Mouse (Mus musculus) embryonic fibroblast, embryonic 13.5 days (primary cell): ENCODE results near the gene Chst3.

Experiments
- CTCF ChIP-seq: IDR thresholded peaks from 2 replicates; pipeline ENCODE4 v1.5.1; 2011; ENCODE audit warnings: mild to moderate bottlenecking, control low read depth, low read length, moderate library complexity, borderline replicate concordance; ENCODE audit not compliant: insufficient read depth
- POLR2A ChIP-seq: IDR thresholded peaks from 2 replicates; pipeline ENCODE4 v1.6.1; 2011; ENCODE audit warnings: low read depth, mild to moderate bottlenecking, control low read depth, low read length, moderate library complexity

DNA sequence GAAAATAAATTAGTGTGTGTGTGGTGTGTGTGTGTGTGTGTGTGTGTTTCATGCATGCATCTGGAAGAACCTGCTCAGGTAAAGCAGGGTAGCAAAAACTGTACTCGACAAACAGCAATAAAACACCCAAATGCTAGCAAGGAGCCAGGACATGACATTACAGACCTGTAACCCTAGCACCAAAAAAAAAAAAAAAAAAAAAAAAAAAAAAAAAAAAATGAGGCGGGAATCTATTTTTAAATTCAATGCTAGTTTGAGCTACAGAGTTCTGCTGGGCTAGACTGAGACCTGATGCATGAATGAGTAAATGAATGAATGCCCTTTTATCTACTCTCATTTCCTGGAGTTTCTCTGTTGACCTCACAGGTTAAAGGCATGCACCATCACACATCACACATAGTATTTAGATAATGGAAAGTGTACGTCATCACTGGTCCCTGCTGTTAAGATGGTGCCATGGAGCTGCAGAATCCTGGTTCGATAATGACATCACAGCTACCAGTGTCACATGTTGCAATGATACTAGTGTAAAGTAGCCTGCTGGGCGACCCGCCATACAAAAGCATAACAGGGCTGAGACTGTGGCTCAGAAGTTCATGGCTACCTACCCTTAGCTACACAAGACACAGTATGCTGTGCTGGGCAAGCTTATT, 29.4 kb downstream of the Chst3 start:
- TF ChIP-seq CTCF (no peak), POLR2A (no peak)
